Mouse (Mus musculus) limb, embryonic 12.5 days (tissue): ENCODE measurements around the gene Tdrd1. TPM values are rescaled to one million over a fixed set of nuclear protein-coding genes. Genes with fewer than 3 reads are reported as not detected.
A peak's percentile ranks its signal among the peaks of the same experiment; 100 is the strongest.
"Not testable (repeated sequence)": the region's sequence is repeated elsewhere in the genome, so short reads cannot be mapped to it uniquely, and the experiment has no call there.

Experiments used
- ATAC-seq: fragments of 200-750 bp; cut with Nextera tagmentation; 2 replicates; pipeline ENCODE4 v1.8.0; 2017; ENCODE audit warnings: low read depth, moderate TSS enrichment; ENCODE audit not compliant: insufficient number of reproducible peaks, insufficient read depth, low FRiP score, low TSS enrichment
- H3K27ac ChIP-seq: fragments of 300-500 bp; sonication (generic); 2 replicates; pipeline ENCODE4 v1.5.1; 2016; ENCODE audit warnings: mild to moderate bottlenecking, moderate library complexity
- H3K27me3 ChIP-seq: fragments of 300-500 bp; sonication (generic); 2 replicates; pipeline ENCODE4 v1.6.1; 2016; ENCODE audit warnings: mild to moderate bottlenecking, moderate library complexity
- H3K36me3 ChIP-seq: fragments of 300-500 bp; sonication (generic); 2 replicates; pipeline ENCODE4 v1.6.1; 2016; ENCODE audit warnings: mild to moderate bottlenecking, moderate library complexity
- H3K4me1 ChIP-seq: fragments of 300-500 bp; sonication (generic); replicated peaks from 2 replicates; pipeline ENCODE4 v1.6.1; 2016
- H3K4me2 ChIP-seq: fragments of 300-500 bp; sonication (generic); 2 replicates; pipeline ENCODE4 v1.6.1; 2016; ENCODE audit warnings: mild to moderate bottlenecking, moderate library complexity
- H3K4me3 ChIP-seq: fragments of 300-500 bp; sonication (generic); replicated peaks from 2 replicates; pipeline ENCODE4 v1.5.1; 2016; ENCODE audit warnings: mild to moderate bottlenecking
- H3K9ac ChIP-seq: fragments of 300-500 bp; sonication (generic); replicated peaks from 2 replicates; pipeline ENCODE4 v1.6.1; 2016; ENCODE audit warnings: mild to moderate bottlenecking, moderate library complexity
- H3K9me3 ChIP-seq: fragments of 300-500 bp; sonication (generic); 2 replicates; pipeline ENCODE4 v1.6.1; 2016; ENCODE audit warnings: mild to moderate bottlenecking, moderate library complexity
- WGBS: fragments of 180-500 bp; shearing (Covaris S2); methylation state at CpG from one replicate; pipeline ENCODE4 v1.1.7; 2016; 5-methylcytosine and 5-hydroxymethylcytosine counted together
- polyA plus RNA-seq: library from polyadenylated mRNA; unstranded; fragments of >200 nt; fragmentation: Nextera tagmentation; extraction: Ambion mirVana; gene quantifications from 2 replicates; pipeline ENCODE4 v1.2.1, GENCODE M21; 2016

The Tdrd1 gene
- 1.8 and 2.3 TPM in 2 replicates for polyA plus RNA-seq

GRCm38 (mm10) chr19:56826047-56826631 is at the start of gene Tdrd1:
Tdrd1 (plus strand) TSS chr19:56826209.
- peak within 1 kb of the TSS; percentile 47 for H3K4me2 ChIP-seq
- ATAC-seq = no peak
- H3K36me3 ChIP-seq = no peaks in the 10 kb centered on the region
- peaks cover 33% of the 10 kb centered on the region for H3K27me3 ChIP-seq
- H3K9ac ChIP-seq = no peak within 1 kb of the TSS
- H3K27ac ChIP-seq = no peak within 1 kb of the TSS
- 65% methylated on average over 44 of the region's 44 CpGs for WGBS
- no peaks in the 10 kb centered on the region for H3K9me3 ChIP-seq
- H3K4me3 ChIP-seq = peak within 1 kb of the TSS; percentile 21
- H3K4me1 ChIP-seq = peaks cover 5% of the 10 kb centered on the region

- peaks cover 39% of the 10 kb centered on the region for H3K27me3 ChIP-seq
- no peak overlapping the region for H3K27ac ChIP-seq
- WGBS = 25% methylated on average over 16 of the region's 16 CpGs
- H3K9me3 ChIP-seq = no peaks in the 10 kb centered on the region
- peak overlapping the region; percentile 31; the same call in 1 of the 2 replicates for H3K4me2 ChIP-seq
- no peak overlapping the region for H3K9ac ChIP-seq
- peaks cover 17% of the 10 kb centered on the region for H3K4me1 ChIP-seq
- no peak overlapping the region for H3K4me3 ChIP-seq
- H3K36me3 ChIP-seq = no peaks in the 10 kb centered on the region
- ATAC-seq = no peak
These were observed 49.2 kb upstream of the Tdrd1 start for GRCm38 (mm10) chr19:56776719-56777382.

GRCm38 (mm10) chr19:56778532-56778931 is 47.5 kb upstream of the Tdrd1 start:
- Histone ChIP-seq H3K4me1 (peaks cover 17% of the 10 kb centered on the region), H3K27me3 (peaks cover 39% of the 10 kb centered on the region)
- 89% methylated on average over 7 of the region's 7 CpGs for WGBS
- ATAC-seq, H3K9ac ChIP-seq, H3K4me3 ChIP-seq, H3K4me2 ChIP-seq, H3K36me3 ChIP-seq, H3K27ac ChIP-seq, H3K9me3 ChIP-seq: not testable (repeated sequence)

GRCm38 (mm10) chr19:56787911-56788310 is 38.1 kb upstream of the Tdrd1 start:
- H3K4me3 ChIP-seq = no peak overlapping the region
- no peak for ATAC-seq
- no peak overlapping the region for H3K27ac ChIP-seq
- no peaks in the 10 kb centered on the region for H3K27me3 ChIP-seq
- H3K36me3 ChIP-seq = peaks cover 56% of the 10 kb centered on the region
- H3K4me1 ChIP-seq = no peaks in the 10 kb centered on the region
- H3K9me3 ChIP-seq = no peaks in the 10 kb centered on the region
- 87% methylated on average over 7 of the region's 7 CpGs for WGBS
- no peak overlapping the region for H3K9ac ChIP-seq
- no peak overlapping the region for H3K4me2 ChIP-seq

- H3K4me2 ChIP-seq = no peak overlapping the region
- H3K36me3 ChIP-seq = peaks cover 65% of the 10 kb centered on the region
- WGBS = 87% methylated on average over 5 of the region's 5 CpGs
- no peak overlapping the region for H3K4me3 ChIP-seq
- no peak overlapping the region for H3K9ac ChIP-seq
- no peak for ATAC-seq
- H3K9me3 ChIP-seq = no peaks in the 10 kb centered on the region
- H3K4me1 ChIP-seq = no peaks in the 10 kb centered on the region
- no peaks in the 10 kb centered on the region for H3K27me3 ChIP-seq
- H3K27ac ChIP-seq = no peak overlapping the region
These were observed 37.1 kb upstream of the Tdrd1 start for GRCm38 (mm10) chr19:56788952-56789351.

- H3K4me3 ChIP-seq = no peak overlapping the region
- no peak for ATAC-seq
- H3K27me3 ChIP-seq = no peaks in the 10 kb centered on the region
- WGBS = 94% methylated on average over 11 of the region's 11 CpGs
- H3K4me2 ChIP-seq = no peak overlapping the region
- H3K36me3 ChIP-seq = peaks cover 95% of the 10 kb centered on the region
- no peaks in the 10 kb centered on the region for H3K4me1 ChIP-seq
- no peak overlapping the region for H3K27ac ChIP-seq
- no peaks in the 10 kb centered on the region for H3K9me3 ChIP-seq
- no peak overlapping the region for H3K9ac ChIP-seq
These were observed 28.6 kb upstream of the Tdrd1 start for GRCm38 (mm10) chr19:56797376-56797775.

- no peak overlapping the region for H3K9ac ChIP-seq
- H3K4me3 ChIP-seq = no peak overlapping the region
- H3K9me3 ChIP-seq = no peaks in the 10 kb centered on the region
- H3K27ac ChIP-seq = no peak overlapping the region
- 84% methylated on average over 8 of the region's 8 CpGs for WGBS
- no peaks in the 10 kb centered on the region for H3K4me1 ChIP-seq
- no peak for ATAC-seq
- H3K27me3 ChIP-seq = no peaks in the 10 kb centered on the region
- H3K36me3 ChIP-seq = peaks cover 94% of the 10 kb centered on the region
- H3K4me2 ChIP-seq = no peak overlapping the region
These were observed 25.8 kb upstream of the Tdrd1 start for GRCm38 (mm10) chr19:56800226-56800625.

- Histone ChIP-seq H3K4me3 (no peak overlapping the region), H3K27ac (no peak overlapping the region), H3K9me3 (no peaks in the 10 kb centered on the region), H3K4me2 (no peak overlapping the region), H3K36me3 (peaks cover 94% of the 10 kb centered on the region), H3K27me3 (no peaks in the 10 kb centered on the region), H3K4me1 (no peaks in the 10 kb centered on the region), H3K9ac (no peak overlapping the region)
- no peak for ATAC-seq
- WGBS = 86% methylated on average over 7 of the region's 7 CpGs
These were observed 24.9 kb upstream of the Tdrd1 start for GRCm38 (mm10) chr19:56800930-56801655.

- H3K4me3 ChIP-seq = no peak overlapping the region
- H3K4me1 ChIP-seq = no peaks in the 10 kb centered on the region
- no peak overlapping the region for H3K9ac ChIP-seq
- H3K4me2 ChIP-seq = no peak overlapping the region
- no peak for ATAC-seq
- H3K36me3 ChIP-seq = peaks cover 93% of the 10 kb centered on the region
- WGBS = 91% methylated on average over 10 of the region's 10 CpGs
- H3K9me3 ChIP-seq = no peaks in the 10 kb centered on the region
- no peak overlapping the region for H3K27ac ChIP-seq
- no peaks in the 10 kb centered on the region for H3K27me3 ChIP-seq
These were observed 24.2 kb upstream of the Tdrd1 start for GRCm38 (mm10) chr19:56801656-56802351.

- no peak overlapping the region for H3K27ac ChIP-seq
- no peaks in the 10 kb centered on the region for H3K9me3 ChIP-seq
- H3K4me3 ChIP-seq = no peak overlapping the region
- H3K9ac ChIP-seq = no peak overlapping the region
- ATAC-seq = no peak
- no peak overlapping the region for H3K4me2 ChIP-seq
- WGBS = 83% methylated on average over 3 of the region's 3 CpGs
- no peaks in the 10 kb centered on the region for H3K27me3 ChIP-seq
- no peaks in the 10 kb centered on the region for H3K4me1 ChIP-seq
- H3K36me3 ChIP-seq = peaks cover 95% of the 10 kb centered on the region
These were observed 23.7 kb upstream of the Tdrd1 start for GRCm38 (mm10) chr19:56802352-56802746.

GRCm38 (mm10) chr19:56805366-56805765 is 20.6 kb upstream of the Tdrd1 start:
- Histone ChIP-seq H3K36me3 (peaks cover 93% of the 10 kb centered on the region), H3K4me3 (no peak overlapping the region), H3K4me2 (no peak overlapping the region), H3K9me3 (no peaks in the 10 kb centered on the region), H3K9ac (no peak overlapping the region), H3K4me1 (no peaks in the 10 kb centered on the region), H3K27me3 (no peaks in the 10 kb centered on the region), H3K27ac (no peak overlapping the region)
- no peak for ATAC-seq
- 91% methylated on average over 2 of the region's 2 CpGs for WGBS
